Mouse (Mus musculus): ENCODE results near the gene Rhoh. TPM values are rescaled to one million over a fixed set of nuclear protein-coding genes. Genes with fewer than 3 reads are reported as not detected.

Gene Rhoh
- 2.1 and 2.5 TPM in 2 replicates for polyA plus RNA-seq (2016; fragmentation: Nextera tagmentation; extraction: Ambion mirVana)

DNA sequence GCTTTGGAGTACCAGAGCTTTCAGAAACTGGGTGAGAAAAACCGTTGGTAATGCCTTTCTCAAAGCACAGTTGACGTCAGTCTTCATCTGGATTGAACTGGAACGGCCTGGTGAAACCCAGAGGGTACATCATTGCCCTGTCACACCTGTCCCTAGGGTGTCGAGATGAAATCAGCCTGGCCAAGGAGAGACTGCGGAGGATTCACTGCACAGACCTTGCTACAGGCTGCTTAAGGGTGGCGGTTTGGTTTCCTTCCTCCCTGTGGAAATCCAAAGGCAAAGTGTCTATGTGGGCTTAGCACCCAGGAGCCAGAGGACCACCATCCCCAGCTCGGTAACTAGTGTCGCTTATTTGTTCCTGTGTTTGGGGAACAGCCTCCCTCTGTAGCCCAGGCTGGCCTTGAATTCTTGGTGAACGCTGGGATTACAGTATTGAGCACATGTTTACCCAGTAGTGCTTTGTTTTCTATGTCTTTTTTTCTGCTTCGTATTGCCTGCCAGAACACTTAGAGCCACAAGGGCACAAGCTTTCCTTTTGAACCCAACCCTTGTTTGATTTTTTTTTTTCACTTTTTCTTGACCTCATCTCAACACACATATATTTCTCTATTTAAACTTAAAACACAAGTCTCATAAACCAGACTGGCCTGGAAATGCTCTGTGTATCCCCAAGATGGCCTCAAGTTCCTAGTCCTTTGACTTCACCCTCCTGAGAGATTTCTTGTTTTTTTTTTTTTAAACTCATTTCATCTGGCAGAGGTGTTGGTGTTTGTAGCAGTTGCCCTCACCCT, at the start of gene Rhoh:
Rhoh (plus strand) TSS at position 60 of the 791 bp plus-strand sequence.
- Histone ChIP-seq H3K4me2 (no peak within 1 kb of the TSS), H3K9ac (no peak within 1 kb of the TSS), H3K36me3 (no peaks in the 10 kb centered on the region), H3K9me3 (replicated peaks) (no peaks in the 10 kb centered on the region), H3K27me3 (replicated peaks) (no peaks in the 10 kb centered on the region), H3K27ac (no peak within 1 kb of the TSS), H3K4me1 (peaks cover 16% of the 10 kb centered on the region; the same call in 1 of the 2 replicates), H3K4me3 (no peak within 1 kb of the TSS)
- no peak for ATAC-seq
- 54% methylated on average over 10 of the region's 10 CpGs for WGBS (ENCODE audit: insufficient replicate concordance)

DNA sequence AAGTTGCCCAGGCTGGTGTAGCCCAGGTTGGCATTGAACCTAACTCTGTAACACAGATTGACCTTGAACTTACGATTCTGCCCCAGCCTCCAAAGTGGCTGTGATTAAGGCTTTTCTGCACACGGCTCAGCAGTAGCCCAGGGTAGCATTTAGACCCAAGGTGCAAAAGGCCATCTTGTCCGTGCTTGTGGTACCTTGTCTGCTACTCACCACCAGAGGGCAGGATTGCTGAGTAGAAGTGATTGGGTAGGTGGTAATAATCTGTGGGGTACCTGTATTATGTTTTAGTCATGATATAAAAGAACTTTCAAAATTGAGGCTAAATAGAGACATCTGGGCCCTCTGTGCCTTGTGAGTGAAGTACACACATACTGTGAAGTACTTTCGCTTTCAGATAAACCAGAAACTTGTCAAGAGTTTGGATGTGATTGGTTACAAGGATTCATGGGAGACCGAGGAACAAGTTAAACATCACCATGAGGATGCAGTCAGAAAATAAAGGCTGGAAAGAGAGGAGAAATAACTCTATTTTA, 37.3 kb upstream of the Rhoh start:
- no peak for ATAC-seq
- Histone ChIP-seq H3K9ac (no peak overlapping the region), H3K4me3 (no peak overlapping the region), H3K9me3 (replicated peaks) (no peaks in the 10 kb centered on the region), H3K36me3 (peaks cover 77% of the 10 kb centered on the region), H3K4me2 (no peak overlapping the region), H3K27ac (no peak overlapping the region), H3K4me1 (no peaks in the 10 kb centered on the region), H3K27me3 (replicated peaks) (no peaks in the 10 kb centered on the region)
- WGBS (ENCODE audit: insufficient replicate concordance), result 72% methylated on average over 5 of the region's 5 CpGs

DNA sequence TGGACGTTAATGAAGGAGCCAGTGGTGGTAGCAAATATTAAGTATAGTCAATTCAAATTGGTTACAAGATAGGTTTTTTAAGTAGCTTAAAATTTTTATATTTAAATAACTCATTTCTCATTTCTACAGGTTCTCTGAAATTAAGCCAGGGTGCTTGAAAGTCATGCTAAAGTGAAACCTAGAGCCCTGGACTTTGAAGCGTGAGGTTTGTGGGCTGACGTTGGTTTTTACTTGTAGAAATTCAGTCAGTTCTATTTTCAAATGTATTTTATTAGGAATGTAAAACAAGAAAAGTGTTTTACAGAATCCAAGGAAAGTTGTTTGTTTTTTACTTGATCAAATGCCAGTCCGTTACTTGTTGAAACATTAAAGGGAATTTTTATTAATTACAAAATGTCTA, 34.5 kb upstream of the Rhoh start:
- H3K27ac ChIP-seq, result no peak overlapping the region
- no peak for ATAC-seq
- no peak overlapping the region for H3K4me2 ChIP-seq
- H3K36me3 ChIP-seq, result peaks cover 57% of the 10 kb centered on the region
- H3K4me3 ChIP-seq, result no peak overlapping the region
- H3K9me3 ChIP-seq (replicated peaks), result no peaks in the 10 kb centered on the region
- 81% methylated on average over 4 of the region's 4 CpGs for WGBS (ENCODE audit: insufficient replicate concordance)
- no peak overlapping the region for H3K9ac ChIP-seq
- no peaks in the 10 kb centered on the region for H3K27me3 ChIP-seq (replicated peaks)
- H3K4me1 ChIP-seq, result peaks cover under 1% of the 10 kb centered on the region; the same call in 1 of the 2 replicates

DNA sequence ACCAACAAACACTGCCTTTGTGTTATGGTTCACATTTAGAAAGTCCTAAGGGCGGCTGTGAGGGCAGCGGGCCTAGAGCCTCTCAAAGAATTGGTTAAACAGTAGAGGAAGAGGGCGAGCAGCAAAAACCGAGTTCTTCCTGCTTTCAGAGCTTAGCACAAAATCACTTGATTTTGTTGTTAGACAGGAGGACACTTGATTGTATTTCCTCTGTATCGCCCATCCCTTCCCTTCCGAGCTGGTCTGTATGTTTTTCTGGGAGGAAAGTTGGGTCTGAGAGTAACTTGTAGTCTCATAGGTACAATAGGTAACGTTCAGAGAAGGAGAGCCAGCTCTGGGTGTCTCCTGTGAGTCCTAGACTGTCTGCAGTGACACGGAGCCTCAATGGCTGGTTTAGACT, 33.9 kb upstream of the Rhoh start:
- Histone ChIP-seq H3K9ac (no peak overlapping the region), H3K4me3 (no peak overlapping the region), H3K9me3 (replicated peaks) (no peaks in the 10 kb centered on the region), H3K4me2 (no peak overlapping the region), H3K27me3 (replicated peaks) (no peaks in the 10 kb centered on the region), H3K36me3 (peaks cover 53% of the 10 kb centered on the region), H3K4me1 (peaks cover 6% of the 10 kb centered on the region), H3K27ac (no peak overlapping the region)
- 84% methylated on average over 8 of the region's 8 CpGs for WGBS (ENCODE audit: insufficient replicate concordance)
- no peak for ATAC-seq

DNA sequence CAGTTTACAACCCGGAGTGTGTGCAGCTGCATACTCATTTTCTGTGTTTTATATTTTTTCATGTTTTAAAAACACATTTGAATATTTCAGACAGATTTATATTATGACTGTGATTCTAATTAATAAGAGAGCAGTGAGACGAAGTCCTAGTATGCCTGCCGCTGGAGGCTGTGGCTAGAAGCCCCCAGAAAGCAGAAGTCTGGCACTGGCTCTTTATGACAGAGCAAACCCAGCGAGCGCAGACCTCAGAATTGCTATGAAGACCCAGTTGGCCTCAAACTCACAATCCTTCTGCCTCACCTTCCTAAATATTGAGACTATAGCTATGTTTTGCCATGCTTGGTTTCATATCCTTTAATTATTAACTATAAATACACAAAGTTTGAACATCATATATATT, 32.8 kb upstream of the Rhoh start:
- Histone ChIP-seq H3K4me1 (peaks cover 7% of the 10 kb centered on the region), H3K27me3 (replicated peaks) (no peaks in the 10 kb centered on the region), H3K9ac (no peak overlapping the region), H3K4me2 (no peak overlapping the region), H3K4me3 (no peak overlapping the region), H3K9me3 (replicated peaks) (no peaks in the 10 kb centered on the region), H3K27ac (no peak overlapping the region), H3K36me3 (peaks cover 47% of the 10 kb centered on the region)
- 78% methylated on average over 5 of the region's 5 CpGs for WGBS (ENCODE audit: insufficient replicate concordance)
- no peak for ATAC-seq

DNA sequence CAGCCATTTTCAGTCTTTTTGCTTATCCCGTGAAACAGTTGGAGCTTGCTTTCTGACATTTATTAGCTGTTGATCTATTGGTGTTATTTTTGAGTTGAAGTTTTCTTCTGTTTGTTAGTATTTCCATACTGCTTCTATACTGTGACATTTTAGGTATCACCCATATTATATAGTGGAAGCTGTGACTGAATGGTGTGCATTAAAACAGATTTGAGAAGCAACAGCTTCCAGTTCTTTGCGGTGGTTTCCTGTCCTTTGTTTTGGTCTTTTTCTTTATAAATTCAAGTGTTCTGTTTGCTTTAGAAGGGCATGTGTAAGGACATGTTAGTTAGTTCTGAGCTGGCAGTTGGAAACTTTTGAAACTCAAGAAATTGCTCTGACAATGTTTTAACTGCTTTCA, 32.0 kb upstream of the Rhoh start:
- Histone ChIP-seq H3K9ac (no peak overlapping the region), H3K9me3 (replicated peaks) (no peaks in the 10 kb centered on the region), H3K27ac (no peak overlapping the region), H3K4me2 (no peak overlapping the region), H3K27me3 (replicated peaks) (no peaks in the 10 kb centered on the region), H3K4me1 (peaks cover 7% of the 10 kb centered on the region), H3K4me3 (no peak overlapping the region), H3K36me3 (peaks cover 40% of the 10 kb centered on the region)
- WGBS (ENCODE audit: insufficient replicate concordance), result 76% methylated on average over 2 of the region's 2 CpGs
- ATAC-seq, result no peak

DNA sequence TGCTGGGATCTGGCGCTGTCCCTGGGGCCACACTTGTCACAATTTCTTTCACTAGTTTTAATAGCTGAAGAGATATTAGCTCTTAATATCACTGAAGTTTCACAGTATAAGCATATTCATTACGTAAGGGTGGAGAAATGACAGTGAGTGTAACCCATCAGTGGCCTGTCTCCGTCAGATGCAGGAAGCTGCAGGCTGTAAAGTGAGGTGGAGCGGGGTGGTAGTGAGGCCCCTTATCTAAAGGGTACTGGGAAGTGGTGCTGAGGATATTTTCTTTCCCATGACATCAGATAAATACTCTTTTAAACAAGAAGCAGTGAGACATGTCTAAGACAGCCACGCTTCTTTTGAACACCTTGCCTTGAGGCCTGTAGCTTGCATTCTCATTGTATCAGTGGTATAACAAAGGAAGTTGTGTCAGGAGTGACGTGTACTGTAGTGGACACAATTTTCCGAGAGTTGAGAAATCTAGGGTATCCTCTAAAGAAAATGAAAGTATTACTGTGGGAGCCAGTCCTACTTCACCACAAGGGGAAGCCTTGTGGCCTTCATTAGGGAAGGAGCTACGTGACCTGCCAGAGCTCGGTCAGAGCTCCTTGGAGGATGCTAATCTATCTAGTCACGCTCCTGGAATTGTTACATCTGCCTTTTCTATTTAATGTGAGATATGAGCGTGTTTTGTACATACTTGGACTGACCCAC, 28.9 kb upstream of the Rhoh start:
- no peaks in the 10 kb centered on the region for H3K9me3 ChIP-seq (replicated peaks)
- H3K27me3 ChIP-seq (replicated peaks), result no peaks in the 10 kb centered on the region
- no peak overlapping the region for H3K4me2 ChIP-seq
- ATAC-seq, result no peak
- H3K36me3 ChIP-seq, result peaks cover 18% of the 10 kb centered on the region
- no peak overlapping the region for H3K27ac ChIP-seq
- H3K9ac ChIP-seq, result no peak overlapping the region
- WGBS (ENCODE audit: insufficient replicate concordance), result 60% methylated on average over 11 of the region's 11 CpGs
- H3K4me3 ChIP-seq, result no peak overlapping the region
- peaks cover 7% of the 10 kb centered on the region for H3K4me1 ChIP-seq

DNA sequence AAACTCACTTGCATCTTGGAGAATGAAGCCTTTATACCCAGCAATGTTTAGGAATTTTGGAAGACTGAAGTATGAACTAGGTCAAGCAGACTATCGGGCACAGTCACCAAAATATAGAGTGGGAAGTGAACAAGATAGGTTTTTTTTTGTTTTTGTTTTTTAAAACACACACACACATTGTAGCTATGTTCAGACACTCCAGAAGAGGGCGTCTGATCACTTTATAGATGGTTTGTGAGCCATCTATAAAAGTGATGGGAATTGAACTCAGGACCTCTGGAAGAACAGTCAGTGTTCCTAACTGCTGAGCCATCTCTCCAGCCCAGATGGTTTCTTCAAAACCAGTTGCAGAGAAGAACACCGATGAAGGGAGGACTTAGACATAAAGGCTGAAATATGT, 27.9 kb upstream of the Rhoh start:
- Histone ChIP-seq H3K9me3 (replicated peaks) (no peaks in the 10 kb centered on the region), H3K4me2 (no peak overlapping the region), H3K27me3 (replicated peaks) (no peaks in the 10 kb centered on the region), H3K4me1 (peaks cover 7% of the 10 kb centered on the region), H3K27ac (no peak overlapping the region), H3K36me3 (peaks cover 15% of the 10 kb centered on the region; the same call in 1 of the 2 replicates), H3K4me3 (no peak overlapping the region), H3K9ac (no peak overlapping the region)
- no peak for ATAC-seq
- 74% methylated on average over 3 of the region's 3 CpGs for WGBS (ENCODE audit: insufficient replicate concordance)

DNA sequence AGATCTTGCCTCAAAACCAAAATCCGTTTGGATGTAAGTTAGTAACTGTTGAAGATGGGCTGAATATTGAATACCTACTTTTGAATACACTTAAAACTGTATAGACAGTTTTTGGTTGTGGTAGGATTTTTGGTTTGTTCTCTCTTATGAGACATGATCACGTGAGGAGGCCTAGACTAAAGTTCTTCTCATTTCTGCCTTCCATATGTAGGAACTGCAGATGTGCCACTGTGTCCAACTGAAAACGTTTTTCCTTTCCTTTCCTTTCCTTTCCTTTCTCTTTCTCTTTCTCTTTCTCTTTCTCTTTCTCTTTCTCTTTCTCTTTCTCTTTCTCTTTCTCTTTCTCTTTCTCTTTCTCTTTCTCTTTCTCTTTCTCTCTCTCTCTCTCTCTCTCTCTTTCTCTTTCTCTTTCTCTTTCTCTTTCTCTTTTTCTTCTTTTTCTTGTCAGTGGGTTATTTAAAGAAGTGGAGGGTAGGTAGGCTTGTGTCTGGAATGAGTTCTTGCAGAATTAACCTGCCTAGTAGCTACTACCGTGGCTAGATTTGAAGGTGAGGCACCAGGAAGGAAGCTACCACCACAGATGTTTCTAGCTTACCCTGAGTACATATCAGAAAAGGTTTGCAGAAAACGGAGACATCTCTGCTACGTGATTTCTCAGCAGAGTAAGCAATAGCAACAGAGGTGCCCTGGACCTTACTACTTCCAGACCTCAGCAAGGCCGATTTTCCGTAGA, 27.1 kb upstream of the Rhoh start:
- Histone ChIP-seq H3K36me3 (peaks cover 15% of the 10 kb centered on the region; the same call in 1 of the 2 replicates), H3K9me3 (replicated peaks) (no peaks in the 10 kb centered on the region), H3K4me3 (no peak overlapping the region), H3K9ac (no peak overlapping the region), H3K4me1 (peaks cover 7% of the 10 kb centered on the region), H3K27ac (no peak overlapping the region), H3K4me2 (no peak overlapping the region), H3K27me3 (replicated peaks) (no peaks in the 10 kb centered on the region)
- 80% methylated on average over 8 of the region's 8 CpGs for WGBS (ENCODE audit: insufficient replicate concordance)
- no peak for ATAC-seq

DNA sequence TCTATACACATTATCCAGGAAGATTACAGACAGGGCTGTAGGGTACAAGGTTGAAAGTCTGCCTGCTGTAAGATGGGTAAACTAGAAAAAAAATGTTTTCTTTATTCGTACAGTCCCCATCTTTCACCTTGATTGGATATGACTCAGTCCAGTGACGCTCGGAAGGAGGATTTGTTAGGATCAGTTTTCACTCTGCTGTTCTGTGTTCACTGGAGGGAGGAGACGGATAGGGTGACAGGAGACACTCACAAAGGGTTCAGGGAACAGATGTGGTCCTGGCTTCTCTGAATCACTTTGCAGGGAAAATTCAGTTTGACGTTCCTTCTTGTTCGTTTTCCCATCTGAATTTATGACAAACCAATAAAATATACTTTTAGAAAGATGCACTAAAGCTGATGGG, 23.0 kb upstream of the Rhoh start:
- no peak overlapping the region for H3K4me3 ChIP-seq
- H3K4me1 ChIP-seq, result no peaks in the 10 kb centered on the region
- H3K9me3 ChIP-seq (replicated peaks), result no peaks in the 10 kb centered on the region
- 77% methylated on average over 6 of the region's 6 CpGs for WGBS (ENCODE audit: insufficient replicate concordance)
- H3K9ac ChIP-seq, result no peak overlapping the region
- H3K36me3 ChIP-seq, result 0 out of 2 replicates have a peak, but pooled peaks cover 2% of the 10 kb centered on the region
- no peak overlapping the region for H3K27ac ChIP-seq
- ATAC-seq, result no peak
- H3K4me2 ChIP-seq, result no peak overlapping the region
- H3K27me3 ChIP-seq (replicated peaks), result no peaks in the 10 kb centered on the region

DNA sequence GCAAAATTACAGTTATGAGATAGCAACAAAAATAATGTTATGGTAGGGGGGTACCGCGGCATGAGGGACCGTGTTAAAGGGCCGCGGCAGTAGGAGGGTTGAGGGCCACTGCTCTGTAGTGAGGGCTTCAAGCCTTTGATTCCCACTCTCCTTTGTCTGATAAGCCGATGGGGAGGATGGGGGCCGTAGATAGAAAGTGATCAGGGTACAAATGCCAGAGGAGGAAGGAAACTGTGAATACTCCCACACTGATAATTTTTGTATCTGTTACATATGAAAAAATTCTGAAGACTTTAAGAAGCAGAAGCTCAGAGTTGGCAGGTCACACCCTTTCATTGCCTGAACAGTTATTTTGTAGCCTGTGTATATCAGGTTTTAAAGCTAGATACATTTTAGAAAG, 18.1 kb upstream of the Rhoh start:
- H3K4me1 ChIP-seq, result 0 out of 2 replicates have a peak, but pooled peaks cover 3% of the 10 kb centered on the region
- H3K4me3 ChIP-seq, result no peak overlapping the region
- no peaks in the 10 kb centered on the region for H3K9me3 ChIP-seq (replicated peaks)
- no peak for ATAC-seq
- H3K27ac ChIP-seq, result no peak overlapping the region
- no peaks in the 10 kb centered on the region for H3K36me3 ChIP-seq
- WGBS (ENCODE audit: insufficient replicate concordance), result 27% methylated on average over 7 of the region's 7 CpGs
- no peak overlapping the region for H3K4me2 ChIP-seq
- no peaks in the 10 kb centered on the region for H3K27me3 ChIP-seq (replicated peaks)
- H3K9ac ChIP-seq, result no peak overlapping the region

DNA sequence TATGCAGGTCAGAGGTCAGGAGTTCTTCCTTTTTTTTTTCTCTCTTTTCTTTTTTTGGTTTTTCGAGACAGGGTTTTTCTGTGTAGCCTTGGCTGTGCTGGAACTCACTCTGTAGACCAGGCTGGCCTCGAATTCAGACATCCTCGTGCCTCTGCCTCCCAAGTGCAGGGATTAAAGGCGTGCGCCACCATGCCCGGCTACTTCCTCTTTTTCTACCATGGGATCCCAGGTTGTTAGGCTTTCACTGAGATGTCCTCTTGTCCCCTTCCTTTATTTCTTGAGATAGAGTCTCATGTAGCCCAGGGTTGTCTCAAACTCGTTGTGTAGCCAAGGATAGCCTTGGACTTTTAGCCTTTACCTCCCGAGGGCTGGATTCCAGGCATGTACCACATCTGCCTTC, 14.5 kb upstream of the Rhoh start:
- 51% methylated on average over 8 of the region's 8 CpGs for WGBS (ENCODE audit: insufficient replicate concordance)
- Histone ChIP-seq H3K27ac (no peak overlapping the region), H3K4me2 (no peak overlapping the region), H3K27me3 (replicated peaks) (no peaks in the 10 kb centered on the region), H3K9ac (no peak overlapping the region), H3K36me3 (no peaks in the 10 kb centered on the region), H3K9me3 (replicated peaks) (no peaks in the 10 kb centered on the region), H3K4me3 (no peak overlapping the region), H3K4me1 (peaks cover 3% of the 10 kb centered on the region; the same call in 1 of the 2 replicates)
- no peak for ATAC-seq

Measured in liver, embryonic 12.5 days (tissue).